Mouse (Mus musculus) c-Kit-negative CD71-positive TER-119-positive erythroid progenitor cells, embryonic 14.5 days (primary cell): ENCODE results near the gene Glb1l3.
A peak's percentile ranks its signal among the peaks of the same experiment; 100 is the strongest.
"Not testable (repeated sequence)": the region's sequence is repeated elsewhere in the genome, so short reads cannot be mapped to it uniquely, and the experiment has no call there.

Experiments used
- DNase-seq: peaks from one replicate; pipeline ENCODE4 v3.0.0-alpha.2; 2013; ENCODE audit warnings: low read depth, low spot score

Gene Glb1l3

GRCm38 (mm10) chr9:26860751-26861150 is at the start of gene Glb1l3:
Glb1l3 (minus strand) TSS chr9:26860890.
- DNase-seq, result no peak

GRCm38 (mm10) chr9:26869856-26870255 is 9.2 kb upstream of the Glb1l3 start:
- DNase-seq, result not testable (repeated sequence)

- no peak for DNase-seq
Observed at GRCm38 (mm10) chr9:26831089-26831488, 29.6 kb downstream of the Glb1l3 start.

- no peak for DNase-seq
Observed at GRCm38 (mm10) chr9:26819942-26820341, 40.7 kb downstream of the Glb1l3 start.

- DNase-seq, result no peak
Observed at GRCm38 (mm10) chr9:26808735-26809134, 52.0 kb downstream of the Glb1l3 start.

- DNase-seq, result peak; percentile 9
Observed at GRCm38 (mm10) chr9:26805935-26806666, 54.6 kb downstream of the Glb1l3 start, which contains the start of gene Glb1l2. Glb1l2 (minus strand) TSS chr9:26806468.

- DNase-seq, result no peak
Observed at GRCm38 (mm10) chr9:26804321-26804720, 56.4 kb downstream of the Glb1l3 start.

GRCm38 (mm10) chr9:26800357-26800756 is 60.3 kb downstream of the Glb1l3 start:
- DNase-seq, result no peak

- DNase-seq, result no peak
Observed at GRCm38 (mm10) chr9:26798731-26799130, 62.0 kb downstream of the Glb1l3 start.

GRCm38 (mm10) chr9:26798205-26798604 is 62.5 kb downstream of the Glb1l3 start:
- DNase-seq, result no peak

- DNase-seq, result no peak
Observed at GRCm38 (mm10) chr9:26792829-26793228, 67.9 kb downstream of the Glb1l3 start.

GRCm38 (mm10) chr9:26783414-26783975 is 77.2 kb downstream of the Glb1l3 start:
- DNase-seq, result no peak

GRCm38 (mm10) chr9:26778421-26778820 is 82.3 kb downstream of the Glb1l3 start:
- DNase-seq, result no peak

- no peak for DNase-seq
Observed at GRCm38 (mm10) chr9:26776122-26776902, 84.4 kb downstream of the Glb1l3 start.

- DNase-seq, result no peak
Observed at GRCm38 (mm10) chr9:26775700-26776099, 85.0 kb downstream of the Glb1l3 start.

- DNase-seq, result no peak
Observed at GRCm38 (mm10) chr9:26768181-26768580, 92.5 kb downstream of the Glb1l3 start.
